Mouse (Mus musculus): Measurements from ENCODE around the gene Gsg1l. TPM values are rescaled to one million over a fixed set of nuclear protein-coding genes. Genes with fewer than 3 reads are reported as not detected.

The Gsg1l gene
- total RNA-seq (2021): under 1 TPM; 0.34 to 0.47 TPM
- long read RNA-seq, experiment 1, partial matches to known transcripts: 0 of 2 reads
- long read RNA-seq, experiment 1, other reads (novel, unspliced or antisense): 2 of 2 reads
- long read RNA-seq, experiment 2, partial matches to known transcripts: 0 of 2 reads
- long read RNA-seq, experiment 2, other reads (novel, unspliced or antisense): 0 of 2 reads

DNA sequence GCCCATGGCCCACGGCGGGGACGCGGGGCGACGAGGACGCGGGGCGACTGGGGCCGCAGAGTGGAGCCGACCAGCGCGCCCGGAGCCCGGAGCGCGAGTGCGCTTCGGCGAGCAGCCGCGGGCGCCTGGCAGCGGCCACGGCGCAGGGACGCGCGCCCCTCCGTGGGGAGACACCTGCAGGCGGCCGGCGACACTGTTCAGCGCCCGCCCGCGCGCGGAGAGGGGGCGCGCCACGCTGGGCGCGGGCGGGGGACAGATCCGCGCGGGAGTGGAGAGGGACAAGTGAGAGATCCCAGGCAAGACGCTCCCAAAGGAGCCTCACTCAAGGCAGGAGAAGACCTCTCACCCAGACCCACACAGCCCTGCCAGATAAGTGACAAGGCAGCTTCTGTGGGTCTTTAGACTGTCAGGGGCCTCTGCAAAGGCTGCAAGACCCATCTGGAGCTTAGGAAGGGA, at the start of gene Gsg1l:
Gsg1l (minus strand) TSS at position 126 of the 456 bp plus-strand sequence.
- DNase-seq (ENCODE audit: low spot score in 2 of 2): no peak

- no peak for DNase-seq (ENCODE audit: low spot score in 2 of 2)
Observed at GRCm38 (mm10) chr7:126127673-126128072, 45.5 kb upstream of the Gsg1l start.

GRCm38 (mm10) chr7:126126502-126126901, 44.3 kb upstream of the Gsg1l start:
- no peak for DNase-seq (ENCODE audit: low spot score in 2 of 2)

DNA sequence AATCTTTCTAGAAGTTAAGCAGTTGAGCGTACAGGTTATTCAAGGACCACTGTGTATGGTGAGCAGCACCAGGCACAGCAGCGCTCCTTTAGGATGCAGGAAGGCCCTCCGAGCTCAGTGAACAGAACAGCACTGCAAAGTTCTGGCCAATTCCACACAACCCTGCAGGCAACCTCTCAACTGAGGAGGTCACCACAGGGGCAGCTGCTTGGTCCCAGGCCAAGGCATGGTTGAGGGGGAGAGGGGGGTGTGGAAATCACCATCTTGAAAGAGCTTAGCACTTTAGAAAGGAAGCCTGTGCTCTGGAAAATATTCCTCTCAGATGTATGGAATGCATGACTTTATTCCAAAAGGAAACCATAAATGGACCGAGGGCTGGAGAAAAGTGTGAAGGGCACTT, 39.3 kb upstream of the Gsg1l start:
- peak in 1 of 2 experiments; percentile 34 for DNase-seq (ENCODE audit: low spot score in 2 of 2)

GRCm38 (mm10) chr7:126119819-126120218, 37.6 kb upstream of the Gsg1l start:
- no peak for DNase-seq (ENCODE audit: low spot score in 2 of 2)

DNA sequence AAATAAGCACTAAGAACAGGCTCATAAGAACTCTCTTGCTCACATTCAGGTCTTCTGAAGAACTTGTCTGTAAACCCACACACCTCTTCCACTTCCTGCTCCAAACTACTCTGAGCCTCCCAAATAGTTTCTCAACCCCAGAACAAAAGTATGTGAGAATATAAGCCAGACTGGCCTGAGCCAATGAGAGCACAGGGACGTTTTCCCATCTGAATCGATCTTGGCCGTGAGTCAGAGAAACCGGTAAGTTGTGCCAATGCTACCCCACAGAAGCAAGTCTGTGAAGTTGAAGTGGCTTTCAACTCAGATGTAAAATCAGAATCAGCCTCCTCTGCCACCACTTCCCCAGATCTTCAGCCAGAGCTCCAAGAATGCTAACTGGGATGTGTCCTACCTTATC, 31.1 kb upstream of the Gsg1l start:
- no peak for DNase-seq (ENCODE audit: low spot score in 2 of 2)

GRCm38 (mm10) chr7:126111230-126111629, 29.0 kb upstream of the Gsg1l start:
- no peak for DNase-seq (ENCODE audit: low spot score in 2 of 2)

DNA sequence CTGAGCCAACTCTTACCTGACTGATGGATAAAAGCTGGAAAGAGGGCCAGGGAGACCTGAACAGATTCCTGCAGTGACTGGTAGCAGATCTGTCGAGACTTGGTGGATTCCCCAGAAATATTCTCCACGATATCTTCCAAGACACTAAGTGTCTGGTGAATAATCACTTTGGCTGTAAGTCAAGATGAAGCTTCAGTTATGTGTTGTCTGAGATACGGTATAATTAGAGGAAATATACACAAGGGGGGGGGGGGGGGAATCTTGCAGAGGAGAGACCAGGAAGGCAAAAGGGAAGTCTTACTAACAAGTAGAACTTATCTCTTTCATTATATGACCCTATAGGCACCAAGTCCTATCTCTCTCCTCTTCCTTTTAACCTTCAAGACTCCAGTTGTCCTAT, 27.7 kb upstream of the Gsg1l start:
- DNase-seq (ENCODE audit: low spot score in 2 of 2): no peak

- DNase-seq (ENCODE audit: low spot score in 2 of 2): no peak
Observed at GRCm38 (mm10) chr7:126100440-126100839, 18.2 kb upstream of the Gsg1l start.

DNA sequence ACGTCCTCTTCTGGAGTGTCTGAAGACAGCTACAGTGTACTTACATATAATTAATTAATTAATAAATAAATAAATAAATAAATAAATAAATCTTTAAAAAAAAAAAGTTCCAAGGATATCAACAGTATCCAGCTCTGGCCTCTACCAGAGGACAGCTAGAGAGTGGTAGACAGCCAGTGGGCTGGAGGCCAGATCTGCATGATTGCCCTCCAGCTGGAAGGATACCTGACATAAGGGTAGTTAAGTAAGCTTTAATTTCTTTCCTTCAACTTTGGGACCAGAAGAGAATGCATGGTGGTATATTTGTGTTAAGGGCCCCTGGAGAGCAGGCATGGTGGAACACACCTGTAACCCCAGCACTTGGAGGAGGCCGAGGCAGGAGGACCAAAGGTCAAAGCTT, 17.6 kb upstream of the Gsg1l start:
- DNase-seq (ENCODE audit: low spot score in 2 of 2): no peak

- DNase-seq (ENCODE audit: low spot score in 2 of 2): no peak
Observed at GRCm38 (mm10) chr7:126099163-126099775, 17.1 kb upstream of the Gsg1l start.

GRCm38 (mm10) chr7:126097219-126097915, 15.2 kb upstream of the Gsg1l start:
- DNase-seq (ENCODE audit: low spot score in 2 of 2): no peak

GRCm38 (mm10) chr7:126096596-126096995, 14.4 kb upstream of the Gsg1l start:
- no peak for DNase-seq (ENCODE audit: low spot score in 2 of 2)

DNA sequence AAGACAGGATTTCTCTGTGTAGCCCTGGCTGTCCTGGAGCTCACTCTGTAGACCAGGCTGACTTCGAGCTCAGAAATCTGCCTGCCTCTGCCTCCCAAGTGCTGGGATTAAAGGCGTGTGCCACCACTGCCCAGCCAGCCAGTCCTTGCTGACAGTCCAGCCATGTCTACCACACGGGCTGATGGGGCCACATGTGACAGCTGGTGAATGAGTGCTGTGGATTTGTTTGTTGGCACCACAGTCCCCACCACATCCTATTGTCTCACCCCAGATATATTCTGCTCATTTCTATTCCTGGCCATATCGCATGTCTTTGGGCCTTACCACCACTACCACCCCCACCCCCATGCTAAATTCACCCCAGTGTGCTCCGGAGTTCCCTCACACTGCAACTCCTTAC, 12.5 kb upstream of the Gsg1l start:
- DNase-seq (ENCODE audit: low spot score in 2 of 2): no peak

GRCm38 (mm10) chr7:126093162-126093561, 11.0 kb upstream of the Gsg1l start:
- DNase-seq (ENCODE audit: low spot score in 2 of 2): no peak

- peak in 1 of 2 experiments; percentile 39 for DNase-seq (ENCODE audit: low spot score in 2 of 2)
Observed at GRCm38 (mm10) chr7:126089782-126090181, 7.6 kb upstream of the Gsg1l start.

- no peak for DNase-seq (ENCODE audit: low spot score in 2 of 2)
Observed at GRCm38 (mm10) chr7:126088155-126088554, 5.9 kb upstream of the Gsg1l start.

GRCm38 (mm10) chr7:126087602-126088001, 5.4 kb upstream of the Gsg1l start:
- no peak for DNase-seq (ENCODE audit: low spot score in 2 of 2)

DNA sequence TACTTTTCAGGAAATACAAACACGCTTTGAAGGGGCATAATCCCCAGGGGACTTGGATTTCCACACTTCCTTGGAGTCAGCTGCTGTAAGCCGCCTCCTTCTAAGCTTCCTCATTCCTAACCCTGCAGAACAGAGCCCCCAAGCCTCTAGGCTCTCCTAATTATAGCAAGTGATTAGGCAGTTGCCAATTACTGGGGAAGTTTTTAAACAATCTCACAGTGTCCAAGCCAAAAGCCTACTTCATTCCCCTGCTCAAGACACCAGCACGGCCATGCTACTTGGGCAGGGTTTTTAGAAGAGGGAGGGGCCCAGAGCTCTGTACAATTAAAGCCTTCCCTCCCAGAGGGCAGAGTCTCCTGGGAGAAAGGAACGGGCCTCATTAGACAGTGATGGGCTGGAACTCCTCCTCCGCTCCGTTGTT, 4.1 kb upstream of the Gsg1l start:
- DNase-seq (ENCODE audit: low spot score in 2 of 2): no peak

- no peak for DNase-seq (ENCODE audit: low spot score in 2 of 2)
Observed at GRCm38 (mm10) chr7:126085154-126085553, 2.9 kb upstream of the Gsg1l start.

GRCm38 (mm10) chr7:126083980-126084348, 1.8 kb upstream of the Gsg1l start:
- DNase-seq (ENCODE audit: low spot score in 2 of 2): no peak

- DNase-seq (ENCODE audit: low spot score in 2 of 2): no peak
Observed at GRCm38 (mm10) chr7:126083341-126083979, 1.2 kb upstream of the Gsg1l start.
